Comparison of ENCODE assay signal across 8 mouse cellular contexts in the genomic region with DNA sequence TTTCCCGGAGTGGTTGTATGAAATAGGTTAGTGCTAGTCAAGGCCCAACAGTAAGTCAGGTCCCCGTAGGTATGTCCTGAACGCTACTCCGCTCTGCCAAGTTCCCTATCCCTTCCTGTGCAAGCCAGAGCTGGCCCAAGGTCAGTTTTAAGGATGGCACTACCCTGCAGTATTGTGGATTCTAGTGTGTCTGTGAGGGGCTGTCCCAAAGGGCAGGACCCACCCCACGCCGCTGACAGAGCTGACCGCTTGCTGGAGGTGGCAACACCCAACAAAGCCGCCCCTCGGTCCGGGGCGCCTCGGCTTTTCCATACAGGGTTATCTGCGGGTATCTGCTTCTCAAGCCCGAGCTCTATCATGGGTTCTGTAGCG. TPM values are rescaled to one million over a fixed set of nuclear protein-coding genes. Genes with fewer than 3 reads are reported as not detected.
DNase-seq lines count a peak whose midpoint lies in the region; ATAC-seq and TF ChIP-seq lines count a peak whose summit lies in the region.

No protein-coding gene starts in this region.

- peak overlapping the region; percentile 77 for H3K9ac ChIP-seq in heart, embryonic 15.5 days
- peak overlapping the region; percentile 96 for H3K9ac ChIP-seq in hindbrain, embryonic 14.5 days
- H3K9ac ChIP-seq in midbrain, embryonic 13.5 days (replicated peaks) = peak overlapping the region; percentile 80

- H3K27me3 ChIP-seq in heart, embryonic 15.5 days = no peaks in the 10 kb centered on the region
- no peaks in the 10 kb centered on the region for H3K27me3 ChIP-seq in Patski
- no peaks in the 10 kb centered on the region for H3K27me3 ChIP-seq in hindbrain, embryonic 14.5 days (ENCODE audit: control insufficient read depth, insufficient read depth, low read length)
- H3K27me3 ChIP-seq in midbrain, embryonic 13.5 days = no peaks in the 10 kb centered on the region; the same call in 1 of the 2 replicates

- H3K9me3 ChIP-seq in heart, embryonic 15.5 days (replicated peaks) = no peaks in the 10 kb centered on the region
- no peaks in the 10 kb centered on the region for H3K9me3 ChIP-seq in hindbrain, embryonic 14.5 days (ENCODE audit: control insufficient read depth, low read length)
- H3K9me3 ChIP-seq in midbrain, embryonic 13.5 days = no peaks in the 10 kb centered on the region

- peaks cover 34% of the 10 kb centered on the region for H3K4me1 ChIP-seq in heart, embryonic 15.5 days (replicated peaks)
- peaks cover 32% of the 10 kb centered on the region for H3K4me1 ChIP-seq in hindbrain, embryonic 14.5 days (replicated peaks; ENCODE audit: control insufficient read depth, insufficient read depth, low read length)
- H3K4me1 ChIP-seq in midbrain, embryonic 13.5 days (replicated peaks) = peaks cover 42% of the 10 kb centered on the region

- H3K4me2 ChIP-seq in heart, embryonic 15.5 days = peak overlapping the region; percentile 74
- H3K4me2 ChIP-seq in hindbrain, embryonic 14.5 days (replicated peaks) = peak overlapping the region; percentile 87
- H3K4me2 ChIP-seq in midbrain, embryonic 13.5 days (replicated peaks) = peak overlapping the region; percentile 71

- 2% methylated on average over 15 of the region's 15 CpGs for WGBS in heart, embryonic 15.5 days
- 3% methylated on average over 15 of the region's 15 CpGs for WGBS in hindbrain, embryonic 14.5 days
- 4% methylated on average over 15 of the region's 15 CpGs for WGBS in midbrain, embryonic 13.5 days

- no peak for TF ChIP-seq CTCF in Patski (IDR thresholded peaks at IDR 0.05)

- H3K27ac ChIP-seq in heart, embryonic 15.5 days = peak overlapping the region; percentile 100
- H3K27ac ChIP-seq in hindbrain, embryonic 14.5 days = peak overlapping the region; percentile 99
- peak overlapping the region; percentile 100 for H3K27ac ChIP-seq in midbrain, embryonic 13.5 days

- H3K4me3 ChIP-seq in heart, embryonic 15.5 days = peak overlapping the region; percentile 92
- H3K4me3 ChIP-seq in hindbrain, embryonic 14.5 days (replicated peaks; ENCODE audit: low read length) = peak overlapping the region; percentile 85
- peak overlapping the region; percentile 85 for H3K4me3 ChIP-seq in midbrain, embryonic 13.5 days (replicated peaks)

- H3K36me3 ChIP-seq in heart, embryonic 15.5 days = peaks cover 3% of the 10 kb centered on the region; the same call in 1 of the 2 replicates
- H3K36me3 ChIP-seq in hindbrain, embryonic 14.5 days (replicated peaks; ENCODE audit: control insufficient read depth, insufficient read depth) = 0 out of 2 replicates have a peak, but pooled peaks cover 3% of the 10 kb centered on the region
- H3K36me3 ChIP-seq in midbrain, embryonic 13.5 days = 0 out of 2 replicates have a peak, but pooled peaks cover 2% of the 10 kb centered on the region

- CTCF ChIA-PET in Patski (lab: Charles Lee) = interaction anchor here (0.9 kb wide), 1 partner anchor 78 kb away, joined by 3 read pairs; no protein-coding TSS in a partner anchor

- POLR2A ChIA-PET in Patski (lab: Charles Lee) = interaction anchor here (0.8 kb wide), 1 partner anchor 24 kb away, joined by 3 read pairs; no protein-coding TSS in a partner anchor

- DNase-seq in heart, postnatal 25 days (ENCODE audit: low spot score) = no peak
- DNase-seq in Patski (ENCODE audit: low read depth, low spot score) = no peak
- DNase-seq in hindbrain, embryonic 14.5 days (ENCODE audit: low spot score) = peak; percentile 50
- no peak for DNase-seq in left cerebral cortex, postnatal 4 days
- DNase-seq in natural killer cell, adult 2 months (ENCODE audit: low spot score in 2 of 2) = no peak
- no peak for DNase-seq in cerebellum, postnatal 25 days

- in situ Hi-C loops in Patski (cut with MboI; ENCODE audit: low pct_unique_long_range_greater_than_20kb) = no loop called here

- ATAC-seq in heart, embryonic 15.5 days (replicated peaks; ENCODE audit: insufficient number of reproducible peaks, insufficient read depth, low FRiP score, low read depth) = peak; percentile 36
- peak; percentile 6 for ATAC-seq in Patski
- peak; percentile 61; the same call in 1 of the 2 replicates for ATAC-seq in hindbrain, embryonic 14.5 days (ENCODE audit: low FRiP score)
- ATAC-seq in midbrain, embryonic 13.5 days = peak; percentile 76

- intact Hi-C loops in heart, postnatal 25 days (cut with DNase I) = no loop called here
- intact Hi-C loops in left cerebral cortex, postnatal 4 days (cut with DNase I) = no loop called here

RNA-seq across cellular contexts. Expression of a gene that starts 0.4 kb away (rescaled TPM):
- 434 and 441 TPM in 2 replicates for polyA plus RNA-seq in heart, embryonic 15.5 days (2015; fragmentation: Nextera tagmentation; extraction: Ambion mirVana)
- total RNA-seq in heart, postnatal 25 days (2021) = 100 to 1,000 TPM in 1 of 2 experiments, 10 to 100 TPM in 1; 93.4 to 103 TPM
- polyA plus RNA-seq in Patski (2021) = 296 TPM
- polyA plus RNA-seq in hindbrain, embryonic 14.5 days (2014; fragmentation: Nextera tagmentation; extraction: Ambion mirVana) = 745 and 907 TPM in 2 replicates
- polyA plus RNA-seq in midbrain, embryonic 13.5 days (2015; fragmentation: Nextera tagmentation; extraction: Ambion mirVana) = 517 and 561 TPM in 2 replicates
- total RNA-seq in left cerebral cortex, postnatal 4 days (2021) = 100 to 1,000 TPM; 633 to 669 TPM

Comparison
In these comparisons a context has a peak if more than half of its experiments do, and no peak if none do; other contexts are left out.
1. ATAC-seq: peak in every context shown above with its lines; median percentile 76 in midbrain, embryonic 13.5 days; 61 in hindbrain, embryonic 14.5 days; 36 in heart, embryonic 15.5 days; 6 in Patski.